Mouse (Mus musculus): ENCODE measurements around the gene Islr2. TPM values are rescaled to one million over a fixed set of nuclear protein-coding genes. Genes with fewer than 3 reads are reported as not detected.

Gene Islr2
- polyA plus RNA-seq, 2 experiments, result 0.03 TPM; not detected in 1

- no peaks in the 10 kb centered on the region for H3K4me1 ChIP-seq (replicated peaks; ENCODE audit: control insufficient read depth in 2 of 2, insufficient read depth in 2 of 2, low read length in 1 of 2)
- no peak overlapping the region for H3K4me3 ChIP-seq (ENCODE audit: insufficient read depth in 1 of 2, low read depth in 2 of 2, low read length in 2 of 2)
- no peak overlapping the region for H3K27ac ChIP-seq
- no peak overlapping the region for H3K4me2 ChIP-seq (ENCODE audit: low read depth)
- H3K36me3 ChIP-seq (replicated peaks; ENCODE audit: control insufficient read depth, insufficient read depth, low read depth), result no peaks in the 10 kb centered on the region
- DNase-seq (ENCODE audit: low read depth in 3 of 3, low spot score in 3 of 3) (no peak), ATAC-seq (ENCODE audit: insufficient read depth) (no peak)
- H3K27me3 ChIP-seq (ENCODE audit: control insufficient read depth, insufficient read depth, low read length), result no peaks in the 10 kb centered on the region
- H3K9ac ChIP-seq (replicated peaks), result no peak overlapping the region
- TF ChIP-seq CTCF (IDR thresholded peaks at IDR 0.05; ENCODE audit: low read depth) (no peak), EP300 (IDR thresholded peaks at IDR 0.05; ENCODE audit: low read depth) (no peak)
- 54% methylated on average over 3 of the region's 3 CpGs for WGBS (ENCODE audit: insufficient replicate concordance)
- no peaks in the 10 kb centered on the region for H3K9me3 ChIP-seq (ENCODE audit: control insufficient read depth, low read length)
These were observed 35.2 kb downstream of the Islr2 start for GRCm38 (mm10) chr9:58168880-58169279.

GRCm38 (mm10) chr9:58165779-58166178 is 38.3 kb downstream of the Islr2 start:
- Histone ChIP-seq H3K4me3 (ENCODE audit: insufficient read depth in 1 of 2, low read depth in 2 of 2, low read length in 2 of 2) (no peak overlapping the region), H3K4me1 (replicated peaks; ENCODE audit: control insufficient read depth in 2 of 2, insufficient read depth in 2 of 2, low read length in 1 of 2) (no peaks in the 10 kb centered on the region), H3K36me3 (replicated peaks; ENCODE audit: control insufficient read depth, insufficient read depth, low read depth) (no peaks in the 10 kb centered on the region), H3K27ac (no peak overlapping the region), H3K9me3 (ENCODE audit: control insufficient read depth, low read length) (no peaks in the 10 kb centered on the region), H3K4me2 (ENCODE audit: low read depth) (no peak overlapping the region), H3K9ac (replicated peaks) (no peak overlapping the region), H3K27me3 (ENCODE audit: control insufficient read depth, insufficient read depth, low read length) (no peaks in the 10 kb centered on the region)
- no peak for DNase-seq (ENCODE audit: low read depth in 3 of 3, low spot score in 3 of 3)
- 45% methylated on average over 1 of the region's 1 CpGs for WGBS (ENCODE audit: insufficient replicate concordance)
- no peak for TF ChIP-seq EP300 (IDR thresholded peaks at IDR 0.05; ENCODE audit: low read depth)
- TF ChIP-seq CTCF (IDR thresholded peaks at IDR 0.05; ENCODE audit: low read depth), result no peak
- no peak for ATAC-seq (ENCODE audit: insufficient read depth)

- TF ChIP-seq EP300 (IDR thresholded peaks at IDR 0.05; ENCODE audit: low read depth), result no peak
- TF ChIP-seq CTCF (IDR thresholded peaks at IDR 0.05; ENCODE audit: low read depth), result no peak
- H3K9ac ChIP-seq (replicated peaks), result no peak overlapping the region
- H3K4me3 ChIP-seq (ENCODE audit: insufficient read depth in 1 of 2, low read depth in 2 of 2, low read length in 2 of 2), result no peak overlapping the region
- H3K36me3 ChIP-seq (replicated peaks; ENCODE audit: control insufficient read depth, insufficient read depth, low read depth), result no peaks in the 10 kb centered on the region
- DNase-seq (ENCODE audit: low read depth in 3 of 3, low spot score in 3 of 3), result no peak
- no peaks in the 10 kb centered on the region; a peak in 1 of 4 replicates for H3K4me1 ChIP-seq (replicated peaks; ENCODE audit: control insufficient read depth in 2 of 2, insufficient read depth in 2 of 2, low read length in 1 of 2)
- ATAC-seq (ENCODE audit: insufficient read depth), result no peak
- H3K27me3 ChIP-seq (ENCODE audit: control insufficient read depth, insufficient read depth, low read length), result no peaks in the 10 kb centered on the region
- 45% methylated on average over 5 of the region's 5 CpGs for WGBS (ENCODE audit: insufficient replicate concordance)
- no peaks in the 10 kb centered on the region for H3K9me3 ChIP-seq (ENCODE audit: control insufficient read depth, low read length)
- no peak overlapping the region for H3K27ac ChIP-seq
- H3K4me2 ChIP-seq (ENCODE audit: low read depth), result no peak overlapping the region
These were observed 41.0 kb downstream of the Islr2 start for GRCm38 (mm10) chr9:58163146-58163545.

GRCm38 (mm10) chr9:58162173-58162572 is 41.9 kb downstream of the Islr2 start:
- Histone ChIP-seq H3K4me2 (ENCODE audit: low read depth) (no peak overlapping the region), H3K36me3 (replicated peaks; ENCODE audit: control insufficient read depth, insufficient read depth, low read depth) (no peaks in the 10 kb centered on the region), H3K27me3 (ENCODE audit: control insufficient read depth, insufficient read depth, low read length) (no peaks in the 10 kb centered on the region), H3K9me3 (ENCODE audit: control insufficient read depth, low read length) (no peaks in the 10 kb centered on the region), H3K4me1 (replicated peaks; ENCODE audit: control insufficient read depth in 2 of 2, insufficient read depth in 2 of 2, low read length in 1 of 2) (no peaks in the 10 kb centered on the region; a peak in 1 of 4 replicates), H3K9ac (replicated peaks) (no peak overlapping the region), H3K27ac (no peak overlapping the region), H3K4me3 (ENCODE audit: insufficient read depth in 1 of 2, low read depth in 2 of 2, low read length in 2 of 2) (no peak overlapping the region)
- DNase-seq (ENCODE audit: low read depth in 3 of 3, low spot score in 3 of 3) (no peak), ATAC-seq (ENCODE audit: insufficient read depth) (no peak)
- WGBS (ENCODE audit: insufficient replicate concordance), result 57% methylated on average over 3 of the region's 3 CpGs
- TF ChIP-seq CTCF (IDR thresholded peaks at IDR 0.05; ENCODE audit: low read depth) (no peak), EP300 (IDR thresholded peaks at IDR 0.05; ENCODE audit: low read depth) (no peak)

GRCm38 (mm10) chr9:58160315-58160714 is 43.8 kb downstream of the Islr2 start:
- no peaks in the 10 kb centered on the region for H3K27me3 ChIP-seq (ENCODE audit: control insufficient read depth, insufficient read depth, low read length)
- H3K4me1 ChIP-seq (replicated peaks; ENCODE audit: control insufficient read depth in 2 of 2, insufficient read depth in 2 of 2, low read length in 1 of 2), result no peaks in the 10 kb centered on the region; a peak in 1 of 4 replicates
- no peak overlapping the region for H3K4me3 ChIP-seq (ENCODE audit: insufficient read depth in 1 of 2, low read depth in 2 of 2, low read length in 2 of 2)
- H3K36me3 ChIP-seq (replicated peaks; ENCODE audit: control insufficient read depth, insufficient read depth, low read depth), result no peaks in the 10 kb centered on the region
- WGBS (ENCODE audit: insufficient replicate concordance), result 16% methylated on average over 5 of the region's 5 CpGs
- no peak for TF ChIP-seq EP300 (IDR thresholded peaks at IDR 0.05; ENCODE audit: low read depth)
- TF ChIP-seq CTCF (IDR thresholded peaks at IDR 0.05; ENCODE audit: low read depth), result no peak
- ATAC-seq (ENCODE audit: insufficient read depth), result no peak
- no peak for DNase-seq (ENCODE audit: low read depth in 3 of 3, low spot score in 3 of 3)
- no peak overlapping the region for H3K4me2 ChIP-seq (ENCODE audit: low read depth)
- H3K27ac ChIP-seq, result no peak overlapping the region
- H3K9ac ChIP-seq (replicated peaks), result no peak overlapping the region
- no peaks in the 10 kb centered on the region for H3K9me3 ChIP-seq (ENCODE audit: control insufficient read depth, low read length)
